Mouse (Mus musculus) brain, adult 2 months (tissue): ENCODE data around the gene Prkag2.
A peak's percentile ranks its signal among the peaks of the same experiment; 100 is the strongest.
"Not testable (repeated sequence)": the region's sequence is repeated elsewhere in the genome, so short reads cannot be mapped to it uniquely, and the experiment has no call there.

ENCODE experiments used
- DNase-seq: peaks from one replicate; pipeline ENCODE4 v3.0.0; 2011; ENCODE audit warnings: low read depth, low spot score

Gene Prkag2

DNA sequence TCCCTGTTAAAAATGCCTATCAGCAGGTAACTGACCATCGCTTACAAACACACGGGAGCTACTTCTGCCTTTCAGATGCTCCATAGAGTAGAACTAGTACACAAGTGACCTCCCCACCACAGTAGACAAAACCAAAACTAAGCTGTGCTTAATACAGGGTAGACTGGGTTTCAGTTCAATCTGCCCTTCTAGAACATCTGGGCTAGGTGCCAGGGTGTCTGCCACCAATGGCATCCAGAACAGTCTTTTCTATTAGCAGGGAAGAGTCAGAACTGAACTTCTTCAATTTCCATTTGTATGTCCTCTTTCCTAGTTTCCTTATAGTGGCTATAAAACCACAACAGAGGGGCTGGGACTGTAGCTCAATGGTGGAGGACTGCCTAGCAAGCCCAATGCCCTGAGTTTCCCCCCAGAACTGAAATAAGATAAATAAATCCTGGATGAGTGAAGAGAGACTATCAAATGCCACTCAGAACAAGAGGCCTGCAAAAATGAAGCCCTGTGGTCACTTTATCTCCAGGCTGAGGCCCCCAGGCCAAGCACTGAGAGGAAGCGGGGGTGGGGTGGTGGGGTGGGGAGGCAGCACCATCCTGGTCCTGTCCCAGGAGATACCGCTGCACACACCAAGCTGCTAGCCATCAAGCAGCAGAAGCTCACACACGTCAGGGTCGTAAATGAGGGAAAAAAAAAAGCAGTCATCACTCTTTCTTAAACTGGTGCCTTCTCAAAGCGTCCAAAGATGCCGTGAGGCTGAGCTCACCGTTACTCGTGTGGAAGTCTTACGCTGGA lies 222.4 kb downstream of the Prkag2 start:
- no peak for DNase-seq

DNA sequence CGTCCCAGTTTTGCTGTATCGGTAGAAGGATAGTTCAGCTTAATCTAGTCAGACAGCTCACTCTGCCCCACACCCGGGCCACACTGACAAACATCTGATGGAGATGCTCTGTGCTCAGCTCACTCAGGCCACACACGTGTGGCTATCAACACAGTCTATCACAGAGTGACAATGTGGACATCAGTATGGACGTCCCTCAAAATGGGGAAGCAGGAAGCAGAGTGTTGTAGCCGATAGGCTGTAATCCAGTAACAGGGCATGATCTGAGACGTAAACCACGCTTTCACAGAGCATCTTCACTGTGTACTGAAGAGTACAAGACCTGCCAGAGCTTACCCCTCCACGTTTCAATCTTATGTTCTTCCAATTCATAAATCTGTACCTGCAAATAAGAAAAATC lies 223.8 kb downstream of the Prkag2 start:
- no peak for DNase-seq

DNA sequence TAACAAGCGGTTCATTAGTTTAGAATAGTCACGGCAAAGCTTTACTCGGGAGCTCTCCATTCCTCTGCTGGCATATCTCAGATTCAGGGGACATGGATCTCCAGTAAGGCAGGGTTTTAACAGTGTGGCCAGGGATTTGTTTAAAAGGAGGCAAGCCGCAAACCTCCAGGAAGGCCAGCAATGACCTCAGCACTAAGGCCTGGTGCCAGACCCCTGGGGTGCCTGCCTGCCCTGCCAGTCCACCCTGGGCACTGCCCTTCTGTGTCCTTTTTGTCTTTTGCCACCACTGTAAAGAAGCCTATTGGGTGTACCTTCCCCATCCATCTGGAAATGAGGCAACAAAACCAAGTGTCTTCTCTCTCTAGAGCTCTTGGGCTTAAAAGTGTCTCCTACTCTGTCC lies 226.3 kb downstream of the Prkag2 start:
- DNase-seq, result peak; percentile 91

DNA sequence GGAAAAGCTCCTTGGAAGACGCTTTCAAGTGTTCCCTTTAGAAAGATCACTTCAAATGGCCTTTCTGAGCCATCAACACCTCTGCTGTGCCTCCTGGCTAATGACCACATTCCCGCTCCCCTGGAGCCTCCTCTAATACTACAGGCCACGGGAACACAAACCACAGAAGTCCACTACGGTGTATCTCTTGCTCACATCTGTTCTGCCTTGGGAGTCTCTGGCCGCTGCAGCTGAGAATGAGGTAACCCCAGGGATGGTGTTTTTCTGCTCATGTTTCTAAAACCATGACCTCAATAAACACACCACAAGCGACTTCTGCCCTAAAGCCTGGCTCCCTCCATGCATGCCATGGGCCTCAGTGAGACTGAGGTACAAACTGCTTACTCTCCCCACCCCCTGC lies 227.2 kb downstream of the Prkag2 start:
- no peak for DNase-seq

DNA sequence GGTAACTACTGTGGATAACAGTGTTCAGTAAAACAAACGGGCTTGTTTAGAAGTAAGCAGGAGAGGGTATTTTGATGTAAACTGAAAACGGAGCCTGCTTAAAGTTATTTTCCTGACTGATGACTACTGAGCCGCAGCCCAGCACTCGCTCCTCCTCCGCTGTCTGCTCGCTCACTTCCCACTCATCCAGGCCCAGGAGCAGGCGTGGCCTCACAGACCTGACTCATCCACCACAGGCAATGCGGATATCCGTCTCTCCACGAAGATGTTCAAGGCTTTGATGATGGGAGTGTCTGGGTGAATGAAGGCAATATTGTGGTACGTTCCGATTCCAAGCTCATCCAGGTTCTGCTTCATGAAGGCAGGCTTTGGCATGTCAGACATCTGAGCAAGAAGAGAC lies 229.2 kb downstream of the Prkag2 start:
- peak; percentile 89 for DNase-seq

DNA sequence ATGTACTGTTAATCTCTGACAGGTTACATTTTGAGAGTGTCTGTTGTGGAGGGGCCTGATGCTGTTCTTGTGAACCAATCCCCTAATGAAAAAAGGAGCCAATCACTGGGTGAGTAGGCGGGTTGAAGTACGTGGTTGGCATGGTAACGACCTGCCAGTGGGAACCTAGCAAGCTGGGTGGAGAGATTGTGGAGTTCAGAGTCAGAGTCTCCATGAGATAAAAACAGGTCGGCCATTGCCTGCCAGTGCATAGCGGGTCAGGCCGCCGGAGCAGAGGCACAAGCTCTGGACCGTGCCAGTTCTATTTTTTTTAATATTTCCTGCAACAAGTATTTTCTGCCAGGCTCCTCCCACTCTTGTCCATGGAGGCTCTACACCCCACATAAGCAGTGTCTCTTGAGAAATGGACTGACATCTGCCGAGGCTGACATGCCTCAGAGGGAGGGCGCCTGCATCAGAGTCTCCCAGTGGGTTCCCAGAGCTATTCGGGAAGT lies 230.6 kb downstream of the Prkag2 start:
- DNase-seq, result peak; percentile 51

DNA sequence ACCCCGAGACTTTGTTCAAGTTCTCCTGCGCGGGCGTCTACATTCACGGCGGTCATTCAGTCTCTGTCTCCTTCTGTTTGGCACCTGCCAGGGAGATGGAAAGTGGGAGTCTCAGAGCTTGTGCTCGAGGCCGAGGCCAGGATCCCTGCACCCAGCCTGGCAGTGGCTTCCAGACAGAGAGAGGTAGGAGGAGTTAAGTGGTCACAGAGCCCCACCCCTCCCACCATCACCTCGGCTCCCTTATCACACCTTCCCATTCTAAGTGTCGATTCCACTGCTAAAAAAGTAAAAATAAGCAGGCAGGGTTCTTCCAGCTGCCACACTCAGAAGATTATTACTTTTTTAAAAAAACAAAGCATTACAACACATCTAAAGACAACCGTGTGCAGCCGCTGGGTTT lies 236.6 kb downstream of the Prkag2 start:
- no peak for DNase-seq

DNA sequence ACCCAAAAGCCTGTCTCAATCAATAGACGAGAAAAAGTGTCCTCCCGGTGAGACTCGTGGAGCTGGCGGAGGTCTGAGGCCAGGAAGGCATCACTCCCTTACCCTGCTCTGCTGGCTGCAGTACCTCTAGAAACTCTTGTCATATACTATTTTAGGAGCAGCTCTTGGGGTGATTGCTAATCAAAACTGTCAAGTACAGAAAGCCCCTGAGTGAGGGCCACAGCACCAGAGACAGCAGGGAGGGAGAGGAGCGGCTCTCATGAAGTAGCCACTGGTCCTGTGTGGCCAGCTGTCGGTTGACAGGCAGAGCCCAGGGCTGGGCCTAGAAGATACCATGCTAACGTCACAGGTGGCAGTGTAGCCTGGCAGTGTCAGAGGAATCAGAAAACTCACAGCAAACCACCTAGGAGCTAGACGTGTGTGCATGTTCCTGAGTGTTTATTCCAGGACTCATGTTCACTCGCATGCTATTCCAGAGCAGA lies 239.0 kb downstream of the Prkag2 start:
- no peak for DNase-seq

DNA sequence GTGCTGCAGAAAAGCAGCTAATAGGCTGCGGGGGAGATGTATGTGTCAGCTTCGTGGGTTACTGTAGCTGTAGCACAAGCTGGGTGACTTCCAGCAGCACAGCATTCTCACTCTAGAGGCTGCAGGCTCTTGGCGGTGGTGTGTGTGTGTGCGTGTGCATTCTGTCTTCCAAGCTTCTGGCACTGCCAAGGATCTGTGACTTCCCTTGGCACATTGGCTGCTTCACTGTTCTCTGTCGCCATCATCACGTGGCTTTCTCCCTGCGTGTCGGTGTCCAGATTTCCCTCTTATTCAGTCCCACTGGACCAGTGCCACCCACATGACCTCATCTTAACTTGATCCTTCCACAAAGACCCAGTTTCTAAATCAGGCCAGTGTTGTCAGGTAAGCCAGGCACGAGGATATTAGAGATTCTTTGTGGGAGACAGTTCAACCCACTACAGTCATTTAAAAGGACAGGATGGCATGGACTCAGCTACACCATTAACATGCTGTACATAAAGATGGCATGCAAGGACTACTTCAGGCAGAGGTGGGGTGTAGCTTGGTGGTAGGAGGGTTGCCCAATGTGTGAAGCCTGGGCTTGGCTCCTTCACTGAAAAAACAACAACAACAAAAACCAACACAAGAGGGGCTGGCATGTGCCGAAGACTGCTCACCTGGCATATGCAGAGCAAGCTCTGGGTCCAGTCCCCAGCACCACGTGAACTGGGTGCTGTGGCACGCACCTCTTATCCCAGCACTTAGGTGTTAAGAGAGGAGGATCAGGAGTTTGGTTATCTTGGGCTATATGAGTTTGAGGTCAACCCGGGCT lies 239.6 kb downstream of the Prkag2 start:
- DNase-seq, result peak; percentile 98

DNA sequence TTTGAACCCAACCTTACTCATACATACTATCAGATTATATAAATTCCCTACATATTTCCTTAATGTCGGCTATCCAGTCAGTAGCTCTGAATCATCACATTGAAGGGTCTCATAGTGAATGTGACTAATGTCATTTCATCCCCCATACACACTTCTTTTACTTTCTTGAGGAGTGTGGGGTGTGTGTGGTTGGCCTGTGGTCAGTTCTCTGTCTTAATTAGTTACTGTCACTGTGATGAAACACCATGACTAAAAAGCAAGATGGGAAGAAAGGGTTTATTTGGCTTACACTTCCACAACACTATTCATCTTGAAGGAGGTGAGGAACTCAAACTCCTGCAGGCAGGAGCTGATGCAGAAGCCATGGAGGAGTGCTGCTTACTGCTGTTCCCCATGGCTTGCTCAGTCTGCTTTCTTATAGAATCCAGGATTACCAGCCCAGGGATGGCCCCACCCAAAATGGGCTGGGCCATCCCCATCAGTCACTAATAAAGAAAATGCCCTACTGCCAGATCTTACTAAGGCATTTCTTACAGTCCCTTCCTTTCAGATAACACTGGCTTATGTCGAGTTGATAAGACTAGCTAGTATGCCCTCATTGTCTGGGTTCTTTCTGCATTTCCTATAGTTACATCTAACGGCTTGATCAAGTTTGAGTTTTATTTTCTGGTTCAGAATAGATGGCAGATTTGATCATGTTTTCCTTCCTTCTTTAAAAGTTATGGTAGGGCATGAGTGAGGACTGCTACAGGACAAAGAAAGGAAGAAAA lies 240.5 kb downstream of the Prkag2 start:
- no peak for DNase-seq

DNA sequence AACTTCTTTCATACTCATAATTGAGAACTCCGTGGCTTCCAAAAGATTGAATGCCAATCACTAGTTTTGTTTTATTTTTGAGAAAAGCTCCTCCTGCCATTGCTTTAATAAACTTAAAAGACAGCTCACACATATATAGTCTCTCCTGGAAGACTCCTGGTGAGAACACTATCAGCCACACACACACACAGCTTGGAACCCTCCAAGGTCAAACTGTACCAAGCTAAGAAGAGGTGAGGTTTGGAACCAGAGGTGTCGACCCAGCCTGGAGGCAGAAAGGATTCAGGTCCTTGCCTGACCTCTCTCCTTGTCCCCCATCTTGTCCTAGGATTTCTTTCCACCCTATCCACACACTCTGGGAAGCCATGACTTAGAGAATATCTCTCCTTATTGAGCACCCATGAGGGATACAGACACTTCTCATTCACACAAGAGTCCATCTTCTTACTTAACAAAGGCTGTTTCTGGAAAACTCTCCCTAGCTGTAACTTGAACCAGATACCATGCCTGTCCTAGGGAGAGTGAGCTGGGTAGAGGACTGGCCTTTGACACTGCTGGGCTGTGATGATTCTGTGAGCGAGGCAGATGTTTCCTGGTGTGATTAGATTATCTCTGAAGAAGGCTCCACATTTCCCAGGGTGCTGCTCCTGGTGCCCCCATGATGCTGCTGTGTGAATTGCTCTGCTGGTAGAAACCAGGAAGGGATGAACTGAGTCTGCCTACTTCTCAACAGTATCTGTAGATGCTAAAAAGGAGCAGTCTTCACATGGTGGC lies 245.4 kb downstream of the Prkag2 start:
- no peak for DNase-seq

DNA sequence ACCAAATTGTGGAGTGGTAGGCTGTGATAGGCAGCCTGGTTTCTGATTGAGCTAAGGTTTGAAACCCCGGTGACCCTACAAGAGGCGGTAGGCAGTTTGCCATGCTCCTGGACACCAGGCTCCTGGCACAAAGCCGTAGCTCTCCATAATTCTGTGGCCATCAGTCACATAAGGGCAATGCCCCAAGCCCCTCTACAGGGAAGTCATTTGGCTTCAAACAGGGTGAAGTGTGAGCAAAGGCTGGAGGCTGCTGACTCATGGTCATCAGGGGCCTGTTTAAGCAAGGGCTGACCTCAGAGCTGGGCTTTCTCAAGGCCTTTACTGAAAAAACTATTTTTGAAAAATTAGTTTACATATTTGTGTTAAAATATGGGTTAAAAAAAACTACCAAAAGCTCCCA lies 246.2 kb downstream of the Prkag2 start:
- DNase-seq, result no peak

DNA sequence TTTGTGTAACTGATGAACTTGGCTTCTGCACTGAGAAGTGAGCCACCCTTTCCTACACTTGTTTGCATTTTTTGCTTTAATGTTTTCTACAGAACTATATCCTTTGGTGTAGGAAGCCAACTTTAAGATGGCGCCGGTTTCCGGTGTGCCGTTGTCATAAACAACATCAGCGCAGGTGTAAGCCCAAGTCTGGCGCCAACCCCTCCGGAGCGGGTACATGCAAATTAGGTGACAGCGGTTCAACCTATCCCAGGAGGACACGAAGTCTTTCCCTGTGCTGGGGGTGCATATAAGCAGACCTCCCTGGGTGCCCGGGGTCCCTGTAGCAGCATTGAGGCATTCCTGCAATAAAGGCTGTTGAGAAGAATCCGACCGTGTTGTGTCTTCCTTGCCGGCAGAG lies 252.2 kb downstream of the Prkag2 start:
- not testable (repeated sequence) for DNase-seq

DNA sequence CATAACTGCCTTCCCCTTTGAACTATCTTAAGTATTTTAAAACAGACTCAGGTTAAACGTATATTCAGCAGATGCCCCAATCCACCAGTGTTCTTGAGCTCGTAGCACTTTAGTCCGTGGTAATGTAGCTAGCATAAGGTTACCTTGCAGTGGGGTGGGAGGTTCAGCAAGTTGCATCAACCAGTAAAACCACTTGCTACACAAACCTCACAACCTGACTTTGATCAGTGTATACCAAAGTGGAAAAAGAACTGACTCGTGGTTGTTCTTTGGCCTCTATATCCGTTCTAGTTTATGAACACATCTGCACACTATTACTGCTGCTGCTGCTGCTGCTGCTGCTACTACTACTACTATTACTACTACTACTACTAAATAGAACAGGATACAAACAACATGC lies 256.6 kb downstream of the Prkag2 start:
- no peak for DNase-seq

DNA sequence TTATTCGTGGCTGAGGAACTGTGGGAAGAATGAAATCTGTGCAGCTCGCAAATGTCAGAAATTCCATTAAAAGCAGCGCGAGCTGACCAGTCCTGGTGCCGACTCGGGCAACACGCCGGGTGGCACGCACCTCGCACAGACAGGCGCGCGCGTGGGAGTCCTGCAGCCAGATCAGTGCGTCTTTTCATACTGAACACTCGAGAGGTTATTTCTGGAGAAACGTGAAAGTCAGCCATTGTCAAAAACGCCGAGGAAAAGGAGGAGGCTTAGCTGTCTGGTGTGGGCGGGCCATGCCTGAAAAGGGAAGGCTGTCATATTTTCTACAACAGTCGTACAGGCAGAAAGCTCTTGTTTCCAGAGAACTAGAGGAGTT lies 257.4 kb downstream of the Prkag2 start:
- DNase-seq, result no peak

DNA sequence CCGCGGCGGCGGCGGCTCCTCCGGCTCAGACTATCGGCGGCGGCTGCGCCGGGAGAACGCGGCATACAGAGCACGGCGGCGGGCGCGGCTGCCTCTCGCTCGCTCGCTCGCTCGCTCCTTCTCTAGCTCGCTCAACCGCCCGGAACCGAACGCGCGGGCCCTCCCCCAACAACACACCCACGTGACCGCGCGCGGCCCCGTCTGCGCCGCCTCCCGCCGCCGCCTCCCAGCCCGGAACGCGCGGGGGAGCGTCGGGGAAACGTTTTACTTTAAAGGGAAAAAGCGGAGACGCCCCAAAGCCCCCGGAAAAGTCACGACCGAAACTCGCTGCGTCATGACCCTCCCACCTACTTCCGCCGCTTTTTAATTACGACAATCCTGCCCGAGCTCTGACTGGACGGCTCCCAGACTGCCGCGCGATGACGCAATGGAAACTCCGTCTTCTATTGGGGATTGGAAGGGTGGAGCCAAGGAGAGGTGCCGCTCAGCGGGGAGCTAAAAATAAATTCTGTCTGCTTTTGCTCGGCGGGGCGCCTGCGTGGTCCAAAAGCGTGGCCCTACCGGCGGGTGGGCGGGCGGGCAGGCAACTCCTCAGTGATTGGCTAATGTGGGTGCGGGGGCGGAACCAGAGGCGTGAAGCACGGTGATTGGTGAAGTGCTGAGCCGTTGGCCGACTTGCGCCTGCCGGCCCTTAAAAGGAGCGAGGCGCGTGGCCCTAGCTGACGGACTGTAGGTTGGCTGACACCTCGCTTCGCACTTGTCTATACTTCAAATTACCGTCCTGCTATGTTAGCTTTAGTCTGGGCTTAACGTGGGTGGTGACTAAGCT lies 258.0 kb downstream of the Prkag2 start, which contains the start of gene Rheb:
TSS of gene Rheb (minus strand) at position 351 of the 829 bp plus-strand sequence.
- DNase-seq, result peak; percentile 100

DNA sequence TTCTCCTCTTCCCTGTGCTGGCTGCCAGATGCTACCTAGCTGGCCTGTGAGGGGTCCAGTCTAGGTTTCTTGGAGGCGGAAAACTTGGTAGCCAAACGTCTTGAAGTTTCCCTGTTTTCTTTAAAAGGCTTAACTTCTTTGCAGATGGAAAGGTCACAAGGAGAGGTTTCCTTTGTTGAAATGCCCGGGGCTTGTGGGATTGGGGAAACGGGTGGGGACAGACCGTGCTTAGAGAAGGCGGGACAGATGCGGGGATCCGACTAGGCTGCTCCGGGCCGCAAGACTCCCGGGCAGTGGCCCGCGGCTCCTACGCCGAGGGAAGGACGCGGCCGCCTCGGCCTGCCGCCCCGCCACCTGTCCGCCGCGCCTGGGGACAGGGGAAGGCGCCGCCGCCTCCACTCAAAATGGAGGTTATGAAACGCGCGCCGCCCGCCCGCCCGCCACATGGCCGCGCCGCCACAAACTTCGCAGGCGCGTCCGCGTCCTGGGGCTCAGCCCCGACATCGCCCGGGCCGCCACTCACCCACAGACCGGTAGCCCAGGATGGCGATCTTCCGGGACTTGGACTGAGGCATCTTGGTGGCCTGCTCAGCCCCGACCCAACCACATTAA lies 258.7 kb downstream of the Prkag2 start:
- DNase-seq, result peak; percentile 61

DNA sequence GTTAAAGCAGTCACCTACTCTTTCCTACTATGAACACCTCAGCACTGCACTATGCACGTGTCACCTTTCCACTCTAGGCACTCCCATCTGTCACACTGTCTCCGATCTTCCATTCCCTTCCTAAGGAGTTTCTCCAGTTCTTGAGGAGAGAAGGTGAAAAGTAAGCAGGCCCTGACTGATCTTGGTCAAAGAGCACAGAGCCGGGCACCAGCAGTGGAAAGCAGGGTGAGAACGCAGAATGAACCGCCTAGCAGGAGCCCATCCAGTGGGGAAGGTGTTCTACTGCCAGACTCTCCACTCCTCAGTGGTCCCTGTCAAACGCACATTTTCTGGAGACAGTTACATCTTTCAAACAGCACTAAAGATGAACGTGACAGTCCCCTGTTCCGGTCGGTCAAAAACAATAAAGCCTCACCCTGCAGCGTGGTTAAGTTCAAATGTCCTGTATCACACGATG lies 259.4 kb downstream of the Prkag2 start:
- DNase-seq, result no peak

DNA sequence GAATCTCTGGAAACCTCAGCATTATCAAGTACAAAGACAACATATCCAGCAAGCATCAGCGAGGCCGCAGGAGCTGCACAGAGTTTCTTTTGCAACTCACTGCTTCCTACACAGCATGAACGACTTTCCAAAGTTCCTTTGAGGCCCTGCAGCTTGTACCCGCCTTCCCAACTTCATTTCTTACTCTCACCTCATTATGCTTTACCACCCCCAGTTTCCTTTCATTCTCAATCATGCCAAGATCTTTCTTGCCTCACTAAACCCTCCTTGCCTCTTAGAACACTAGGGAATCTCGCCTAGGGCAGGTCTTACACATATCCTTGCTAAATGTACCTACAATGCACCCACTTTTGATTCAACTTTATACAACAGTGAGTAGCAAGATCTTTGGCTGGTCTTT lies 266.0 kb downstream of the Prkag2 start:
- DNase-seq, result peak; percentile 72

DNA sequence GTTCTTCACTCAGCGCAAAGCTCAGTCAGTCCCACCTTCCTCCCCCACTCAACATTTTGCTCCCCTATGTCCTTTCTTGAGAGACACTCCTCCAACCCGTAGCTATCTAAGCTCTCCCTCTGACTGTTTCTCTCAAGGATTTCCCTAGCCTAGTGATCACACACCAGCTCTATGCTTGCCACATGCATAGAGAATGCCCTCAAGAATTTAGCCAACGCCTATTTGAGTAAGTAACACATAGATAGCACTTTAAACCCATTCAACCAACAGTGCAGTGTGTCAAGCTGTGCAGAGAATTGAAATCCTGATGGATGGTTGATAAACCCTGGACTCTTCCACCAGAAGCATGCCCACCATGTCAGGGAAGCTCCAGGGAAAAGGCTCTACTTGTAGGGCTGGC lies 268.5 kb downstream of the Prkag2 start:
- DNase-seq, result no peak
